Mouse (Mus musculus): Measurements from ENCODE around the gene March1. TPM values are rescaled to one million over a fixed set of nuclear protein-coding genes. Genes with fewer than 3 reads are reported as not detected.
A peak's percentile ranks its signal among the peaks of the same experiment; 100 is the strongest.

March1 gene
- total and polyA plus RNA-seq, 3 experiments = 0.04 TPM; not detected in 2

DNA sequence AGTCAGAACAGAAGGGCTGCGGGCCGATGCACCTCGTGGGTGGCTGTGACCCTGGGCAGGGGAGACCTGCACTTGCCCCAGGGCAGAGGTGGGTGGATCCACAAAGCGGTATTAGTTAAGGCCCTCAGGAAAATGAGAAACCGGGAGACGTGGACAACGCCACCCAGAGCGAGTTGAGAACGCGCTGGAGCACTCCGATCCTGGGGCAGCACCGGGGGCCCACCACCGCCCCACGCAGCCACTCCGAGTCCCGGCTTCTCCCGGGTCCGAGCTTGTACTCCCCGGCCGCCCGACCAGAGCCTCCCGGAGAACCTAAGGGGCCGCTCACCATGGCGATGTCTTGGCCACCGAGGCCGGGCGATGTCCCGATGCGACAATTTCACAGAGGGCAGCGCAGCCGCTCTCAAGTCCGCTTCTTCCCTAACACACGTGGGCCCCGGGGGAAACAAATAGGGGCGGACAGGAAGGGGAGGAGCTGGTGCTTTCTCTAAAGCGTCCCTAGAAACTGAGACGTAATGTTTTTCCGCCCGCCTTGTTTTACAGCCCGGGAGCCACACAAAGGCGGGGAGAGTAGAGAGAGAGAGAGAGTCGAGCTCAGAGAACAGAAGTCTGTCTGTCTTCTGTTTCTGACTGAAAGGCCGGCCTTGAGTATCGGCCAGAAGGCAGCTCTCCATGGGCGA is 868.5 kb downstream of the March1 start, which contains the start of gene Tma16 (continued):
- no peak for TF ChIP-seq UBTF (IDR thresholded peaks at IDR 0.05; ENCODE audit: borderline replicate concordance, insufficient read depth, low read depth, low read length)
- TF ChIP-seq MYB (IDR thresholded peaks at IDR 0.05; ENCODE audit: low read depth, low read length) = no peak
- TF ChIP-seq ZMIZ1 (IDR thresholded peaks at IDR 0.05; ENCODE audit: low read depth, low read length) = no peak

DNA sequence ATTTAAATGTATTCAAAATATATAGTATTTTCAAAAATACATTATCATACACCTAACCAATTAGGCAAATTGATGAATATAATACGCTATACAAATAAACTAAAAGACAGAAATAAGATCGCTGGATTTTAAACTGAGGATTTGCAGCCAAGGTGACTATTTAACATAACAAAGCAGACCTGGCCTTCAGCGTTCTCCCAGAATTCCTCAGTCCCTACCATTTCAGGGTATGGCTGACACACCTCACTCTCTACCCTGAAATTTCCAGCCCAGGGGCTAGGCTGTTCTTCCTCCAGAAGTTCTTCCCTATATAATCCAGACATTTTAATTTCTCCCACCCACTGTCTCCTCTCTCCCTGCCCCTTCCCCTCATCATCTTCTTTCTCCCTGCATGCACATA is 870.9 kb downstream of the March1 start:
- TF ChIP-seq CHD1 (IDR thresholded peaks at IDR 0.05; ENCODE audit: low read depth, low read length) (no peak), ZC3H11A (IDR thresholded peaks at IDR 0.05; ENCODE audit: low read depth, low read length) (no peak), MYC (IDR thresholded peaks at IDR 0.05; ENCODE audit: low read depth, low read length) (no peak), ZNF384 (IDR thresholded peaks at IDR 0.05; ENCODE audit: low read depth, low read length) (no peak), HCFC1 (IDR thresholded peaks at IDR 0.05; ENCODE audit: low read depth, low read length) (no peak), UBTF (IDR thresholded peaks at IDR 0.05; ENCODE audit: borderline replicate concordance, insufficient read depth, low read depth, low read length) (no peak), ZKSCAN1 (IDR thresholded peaks at IDR 0.05; ENCODE audit: low read depth, low read length) (no peak), POLR2AphosphoS2 (IDR thresholded peaks at IDR 0.05; ENCODE audit: low read length) (no peak), GATA1 (IDR thresholded peaks at IDR 0.05; ENCODE audit: low read depth, low read length) (no peak), BHLHE40 (IDR thresholded peaks at IDR 0.05; ENCODE audit: borderline replicate concordance, low read depth, low read length) (no peak), MAX (IDR thresholded peaks at IDR 0.05; ENCODE audit: low read length) (no peak), POLR2A (IDR thresholded peaks at IDR 0.05; ENCODE audit: control insufficient read depth in 1 of 2, insufficient read depth in 1 of 2, low read depth in 1 of 2, low read length in 2 of 2, poor library complexity in 1 of 2) (no peak), JUND (IDR thresholded peaks at IDR 0.05; ENCODE audit: low read depth, low read length) (no peak), CHD2 (IDR thresholded peaks at IDR 0.05; ENCODE audit: low read length) (no peak), USF1 (IDR thresholded peaks at IDR 0.05; ENCODE audit: low read depth, low read length) (no peak), ELF1 (IDR thresholded peaks at IDR 0.05; ENCODE audit: low read depth, low read length) (no peak)
- Histone ChIP-seq H3K9ac (ENCODE audit: control insufficient read depth, low read depth, low read length, poor library complexity, severe bottlenecking) (no peak overlapping the region), H3K9me3 (replicated peaks; ENCODE audit: insufficient read depth, low read length) (no peaks in the 10 kb centered on the region), H3K4me3 (ENCODE audit: control insufficient read depth in 1 of 2, insufficient read depth in 1 of 2, low read depth in 2 of 2, low read length in 2 of 2) (no peak overlapping the region), H3K27ac (ENCODE audit: control insufficient read depth, low read depth, low read length) (no peak overlapping the region), H3K79me2 (ENCODE audit: control insufficient read depth, insufficient read depth, low read length, poor library complexity) (peaks cover 23% of the 10 kb centered on the region), H3K4me1 (ENCODE audit: control insufficient read depth in 1 of 2, insufficient read depth in 2 of 2, low read length in 2 of 2) (peaks cover 4 to 10% of the 10 kb centered on the region in 2 experiments; a peak in 3 of 4 replicates), H3K27me3 (ENCODE audit: control insufficient read depth in 1 of 2, insufficient read depth in 2 of 2, low read length in 2 of 2) (no peaks in the 10 kb centered on the region), H3K36me3 (ENCODE audit: control insufficient read depth in 1 of 2, insufficient read depth in 2 of 2, low read length in 2 of 2) (peaks cover 5 to 26% of the 10 kb centered on the region in 2 experiments)
- DNase-seq (ENCODE audit: low read depth, low spot score) = no peak

DNA sequence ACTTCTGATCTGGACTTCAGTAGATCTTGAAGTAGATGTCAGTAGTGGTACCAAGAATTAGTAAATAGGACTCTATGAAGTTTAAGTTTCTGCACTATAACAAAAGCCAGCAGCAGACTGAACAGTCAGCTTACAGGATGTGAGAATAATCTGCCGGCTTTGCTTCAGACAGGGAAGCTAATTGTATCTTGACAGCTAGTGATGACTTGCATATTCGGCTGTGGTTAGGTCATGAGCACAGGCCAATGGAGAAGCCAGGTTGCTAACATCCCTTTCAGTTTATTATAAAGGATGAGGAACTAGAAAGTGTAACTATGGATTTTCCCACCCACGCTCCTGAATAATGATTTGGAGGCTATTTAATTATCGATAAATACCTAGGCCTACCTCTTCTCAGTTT is 872.9 kb downstream of the March1 start:
- peak; percentile 86 for DNase-seq (ENCODE audit: low read depth, low spot score)
- H3K9me3 ChIP-seq (replicated peaks; ENCODE audit: insufficient read depth, low read length) = no peaks in the 10 kb centered on the region
- H3K79me2 ChIP-seq (ENCODE audit: control insufficient read depth, insufficient read depth, low read length, poor library complexity) = peaks cover 8% of the 10 kb centered on the region
- H3K27me3 ChIP-seq (ENCODE audit: control insufficient read depth in 1 of 2, insufficient read depth in 2 of 2, low read length in 2 of 2) = no peaks in the 10 kb centered on the region
- peaks cover 0 to 13% of the 10 kb centered on the region in 2 experiments; a peak in 2 of 4 replicates for H3K36me3 ChIP-seq (ENCODE audit: control insufficient read depth in 1 of 2, insufficient read depth in 2 of 2, low read length in 2 of 2)
- H3K4me3 ChIP-seq (ENCODE audit: control insufficient read depth in 1 of 2, insufficient read depth in 1 of 2, low read depth in 2 of 2, low read length in 2 of 2) = no peak overlapping the region
- peak overlapping the region; percentile 55; the same call in 1 of the 2 replicates for H3K27ac ChIP-seq (ENCODE audit: control insufficient read depth, low read depth, low read length)
- no peak overlapping the region for H3K9ac ChIP-seq (ENCODE audit: control insufficient read depth, low read depth, low read length, poor library complexity, severe bottlenecking)
- TF ChIP-seq MAZ (IDR thresholded peaks at IDR 0.05; ENCODE audit: low read depth, low read length) = no peak
- peak; percentile 50; the same call in 1 of the 2 replicates for TF ChIP-seq ETS1 (IDR thresholded peaks at IDR 0.05; ENCODE audit: low read depth, low read length)
- TF ChIP-seq CHD2 (IDR thresholded peaks at IDR 0.05; ENCODE audit: low read length) = no peak
- no peak for TF ChIP-seq BHLHE40 (IDR thresholded peaks at IDR 0.05; ENCODE audit: borderline replicate concordance, low read depth, low read length)
- peak; percentile 62; the same call in 1 of the 2 replicates for TF ChIP-seq SIN3A (IDR thresholded peaks at IDR 0.05; ENCODE audit: low read length)
- no peak for TF ChIP-seq MAX (IDR thresholded peaks at IDR 0.05; ENCODE audit: low read length)
- TF ChIP-seq USF2 (IDR thresholded peaks at IDR 0.05; ENCODE audit: borderline replicate concordance in 1 of 2, insufficient read depth in 1 of 2, low read depth in 1 of 2, low read length in 2 of 2) = no peak
- TF ChIP-seq ZC3H11A (IDR thresholded peaks at IDR 0.05; ENCODE audit: low read depth, low read length) = no peak
- peak; percentile 53; the same call in 1 of the 2 replicates for TF ChIP-seq TBP (IDR thresholded peaks at IDR 0.05; ENCODE audit: low read depth, low read length)
- peak; percentile 21 to 33; a peak in 2 of 4 replicates for TF ChIP-seq EP300 (IDR thresholded peaks at IDR 0.05; ENCODE audit: low read depth in 1 of 2, low read length in 2 of 2)
- TF ChIP-seq SMC3 (IDR thresholded peaks at IDR 0.05; ENCODE audit: low read depth, low read length) = no peak
- TF ChIP-seq ELF1 (IDR thresholded peaks at IDR 0.05; ENCODE audit: low read depth, low read length) = no peak
- peaks cover 4 to 9% of the 10 kb centered on the region in 2 experiments; a peak in 3 of 4 replicates for H3K4me1 ChIP-seq (ENCODE audit: control insufficient read depth in 1 of 2, insufficient read depth in 2 of 2, low read length in 2 of 2)

All from MEL (cell line).